Mouse (Mus musculus) forebrain, postnatal 0 days (tissue): ENCODE results near the gene Tdo2. TPM values are rescaled to one million over a fixed set of nuclear protein-coding genes. Genes with fewer than 3 reads are reported as not detected.

Experiments
- ATAC-seq: fragments of 200-750 bp; cut with Nextera tagmentation; 2 replicates; pipeline ENCODE4 v1.8.0; 2017; ENCODE audit warnings: mild to moderate bottlenecking, moderate library complexity
- DNase-seq: peaks from one replicate; pipeline ENCODE4 v3.0.0-alpha.2; 2015
- H3K27ac ChIP-seq: fragments of 300-500 bp; sonication (generic); 2 replicates; pipeline ENCODE4 v1.5.1; 2014; ENCODE audit warnings: low read depth, mild to moderate bottlenecking, antibody characterized with exemption, low read length, moderate library complexity, mixed read lengths
- H3K27me3 ChIP-seq: fragments of 300-500 bp; sonication (generic); 2 replicates; pipeline ENCODE4 v1.6.1; 2014; ENCODE audit warnings: mild to moderate bottlenecking, low read length, mixed read lengths; ENCODE audit not compliant: insufficient read depth
- H3K36me3 ChIP-seq: fragments of 300-500 bp; sonication (generic); 2 replicates; pipeline ENCODE4 v1.6.1; 2014; ENCODE audit warnings: mild to moderate bottlenecking, moderate library complexity; ENCODE audit not compliant: insufficient read depth
- H3K4me1 ChIP-seq: fragments of 300-500 bp; sonication (generic); 2 replicates; pipeline ENCODE4 v1.6.1; 2014; ENCODE audit warnings: antibody characterized with exemption; ENCODE audit not compliant: insufficient read depth
- H3K4me2 ChIP-seq: fragments of 300-500 bp; sonication (generic); 2 replicates; pipeline ENCODE4 v1.6.1; 2014; ENCODE audit warnings: low read depth, mild to moderate bottlenecking, moderate library complexity
- H3K4me3 ChIP-seq: fragments of 300-500 bp; sonication (generic); 2 replicates; pipeline ENCODE4 v1.5.1; 2014; ENCODE audit warnings: low read depth, low read length, mixed read lengths
- H3K9ac ChIP-seq: fragments of 300-500 bp; sonication (generic); 2 replicates; pipeline ENCODE4 v1.6.1; 2014; ENCODE audit warnings: mild to moderate bottlenecking
- H3K9me3 ChIP-seq: fragments of 300-500 bp; sonication (generic); 2 replicates; pipeline ENCODE4 v1.6.1; 2016; ENCODE audit warnings: low read length
- CTCF ChIP-seq: sonication (generic); IDR thresholded peaks from 2 replicates; pipeline ENCODE4 v1.5.1; 2016; ENCODE audit warnings: antibody characterized with exemption, control low read depth, low read depth
- WGBS: fragments of 180-500 bp; shearing (Covaris S2); extraction: QIAGEN DNeasy Blood & Tissue Kit; methylation state at CpG from one replicate; pipeline ENCODE4 v1.1.7; 2014; 5-methylcytosine and 5-hydroxymethylcytosine counted together
- polyA plus RNA-seq: library from polyadenylated mRNA; unstranded; fragments of >200 nt; fragmentation: Nextera tagmentation; extraction: Ambion mirVana; gene quantifications from 2 replicates; pipeline ENCODE4 v1.2.1, GENCODE M21; 2015
- total RNA-seq: library from RNA; depleted of rRNA; stranded (reverse); fragments of >200 nt; gene quantifications from 2 replicates; pipeline ENCODE4 v1.2.3, GENCODE M21; 2014

Gene Tdo2
- total and polyA plus RNA-seq, 2 experiments from 2014 or later, result 0.14 to 1.6 TPM

GRCm38 (mm10) chr3:81944851-81945393 is 31.1 kb downstream of the Tdo2 start:
- Histone ChIP-seq H3K4me2 (no peak overlapping the region), H3K36me3 (no peaks in the 10 kb centered on the region), H3K27me3 (no peaks in the 10 kb centered on the region), H3K4me3 (no peak overlapping the region), H3K27ac (no peak overlapping the region), H3K4me1 (no peaks in the 10 kb centered on the region), H3K9ac (no peak overlapping the region), H3K9me3 (no peaks in the 10 kb centered on the region)
- ATAC-seq (no peak), DNase-seq (no peak)
- no peak for TF ChIP-seq CTCF
- 91% methylated on average over 7 of the region's 7 CpGs for WGBS

GRCm38 (mm10) chr3:81943097-81943496 is 32.9 kb downstream of the Tdo2 start:
- no peak for TF ChIP-seq CTCF
- Histone ChIP-seq H3K27ac (no peak overlapping the region), H3K27me3 (no peaks in the 10 kb centered on the region), H3K9me3 (no peaks in the 10 kb centered on the region), H3K36me3 (no peaks in the 10 kb centered on the region), H3K4me1 (no peaks in the 10 kb centered on the region), H3K9ac (no peak overlapping the region), H3K4me2 (no peak overlapping the region), H3K4me3 (no peak overlapping the region)
- no peak for DNase-seq
- 75% methylated on average over 3 of the region's 3 CpGs for WGBS
- ATAC-seq, result no peak

GRCm38 (mm10) chr3:81942341-81942740 is 33.7 kb downstream of the Tdo2 start:
- Histone ChIP-seq H3K4me1 (no peaks in the 10 kb centered on the region), H3K36me3 (no peaks in the 10 kb centered on the region), H3K4me3 (no peak overlapping the region), H3K9ac (no peak overlapping the region), H3K4me2 (no peak overlapping the region), H3K27me3 (no peaks in the 10 kb centered on the region), H3K9me3 (no peaks in the 10 kb centered on the region), H3K27ac (no peak overlapping the region)
- no peak for DNase-seq
- ATAC-seq, result no peak
- WGBS, result 91% methylated on average over 3 of the region's 3 CpGs
- no peak for TF ChIP-seq CTCF

GRCm38 (mm10) chr3:81938924-81939323 is 37.1 kb downstream of the Tdo2 start:
- no peaks in the 10 kb centered on the region for H3K27me3 ChIP-seq
- no peaks in the 10 kb centered on the region for H3K4me1 ChIP-seq
- no peaks in the 10 kb centered on the region for H3K36me3 ChIP-seq
- no peak overlapping the region for H3K9ac ChIP-seq
- WGBS, result 79% methylated on average over 3 of the region's 3 CpGs
- ATAC-seq (no peak), DNase-seq (no peak)
- TF ChIP-seq CTCF, result no peak
- no peak overlapping the region for H3K27ac ChIP-seq
- no peak overlapping the region for H3K4me3 ChIP-seq
- H3K4me2 ChIP-seq, result no peak overlapping the region
- H3K9me3 ChIP-seq, result no peaks in the 10 kb centered on the region

- Histone ChIP-seq H3K4me1 (peaks cover 3% of the 10 kb centered on the region; the same call in 1 of the 2 replicates), H3K4me2 (no peak overlapping the region), H3K9ac (no peak overlapping the region), H3K27ac (no peak overlapping the region), H3K36me3 (no peaks in the 10 kb centered on the region), H3K4me3 (no peak overlapping the region), H3K9me3 (no peaks in the 10 kb centered on the region), H3K27me3 (no peaks in the 10 kb centered on the region)
- no peak for TF ChIP-seq CTCF
- ATAC-seq, result no peak
- DNase-seq, result no peak
- 78% methylated on average over 4 of the region's 4 CpGs for WGBS
These were observed 42.7 kb downstream of the Tdo2 start for GRCm38 (mm10) chr3:81933348-81933747.

- H3K9me3 ChIP-seq, result no peaks in the 10 kb centered on the region
- WGBS, result 6% methylated on average over 27 of the region's 27 CpGs
- peak within 1 kb of the TSS; percentile 58 for H3K4me3 ChIP-seq
- H3K27ac ChIP-seq, result peak within 1 kb of the TSS; percentile 83
- H3K27me3 ChIP-seq, result no peaks in the 10 kb centered on the region
- peak; percentile 79 for TF ChIP-seq CTCF
- DNase-seq, result peak; percentile 92
- peak; percentile 91 for ATAC-seq
- H3K9ac ChIP-seq, result peak within 1 kb of the TSS; percentile 75
- peak within 1 kb of the TSS; percentile 66 for H3K4me2 ChIP-seq
- H3K36me3 ChIP-seq, result no peaks in the 10 kb centered on the region
- H3K4me1 ChIP-seq, result peaks cover 3% of the 10 kb centered on the region; the same call in 1 of the 2 replicates
These were observed 43.6 kb downstream of the Tdo2 start, which contains the start of gene Ctso for GRCm38 (mm10) chr3:81932141-81933101. TSS of gene Ctso (plus strand) at chr3:81932601.

- Histone ChIP-seq H3K4me2 (0 out of 2 replicates have a peak overlapping the region, but pooled peaks have one; percentile 66), H3K9me3 (no peaks in the 10 kb centered on the region), H3K27ac (no peak overlapping the region), H3K27me3 (no peaks in the 10 kb centered on the region), H3K4me3 (no peak overlapping the region), H3K36me3 (no peaks in the 10 kb centered on the region), H3K4me1 (peaks cover 3% of the 10 kb centered on the region; the same call in 1 of the 2 replicates), H3K9ac (0 out of 2 replicates have a peak overlapping the region, but pooled peaks have one; percentile 75)
- DNase-seq (no peak), ATAC-seq (no peak)
- 61% methylated on average over 3 of the region's 3 CpGs for WGBS
- TF ChIP-seq CTCF, result no peak
These were observed 44.3 kb downstream of the Tdo2 start for GRCm38 (mm10) chr3:81931695-81932094.
